Mouse (Mus musculus): Measurements from ENCODE around the gene Ppl. TPM values are rescaled to one million over a fixed set of nuclear protein-coding genes. Genes with fewer than 3 reads are reported as not detected.
A peak's percentile ranks its signal among the peaks of the same experiment; 100 is the strongest.

The Ppl gene
- polyA plus RNA-seq, 1 experiment from 2014 or later, result 3.2 TPM

GRCm38 (mm10) chr16:5150544-5150943, 18.3 kb upstream of the Ppl start:
- no peak for ATAC-seq (ENCODE audit: low FRiP score, low TSS enrichment)
- Histone ChIP-seq H3K4me3 (ENCODE audit: low read length) (no peak overlapping the region), H3K27ac (ENCODE audit: low read length) (no peak overlapping the region), H3K4me1 (ENCODE audit: insufficient read depth, low read length) (peaks cover 10% of the 10 kb centered on the region), H3K9ac (replicated peaks; ENCODE audit: low read length) (no peak overlapping the region), H3K36me3 (ENCODE audit: insufficient read depth, low read length) (no peaks in the 10 kb centered on the region), H3K27me3 (ENCODE audit: insufficient read depth, low read length) (peaks cover 19% of the 10 kb centered on the region; the same call in 1 of the 2 replicates), H3K4me2 (replicated peaks; ENCODE audit: low read depth, low read length) (no peak overlapping the region), H3K9me3 (ENCODE audit: low read length) (no peaks in the 10 kb centered on the region)
- 82% methylated on average over 10 of the region's 10 CpGs for WGBS

DNA sequence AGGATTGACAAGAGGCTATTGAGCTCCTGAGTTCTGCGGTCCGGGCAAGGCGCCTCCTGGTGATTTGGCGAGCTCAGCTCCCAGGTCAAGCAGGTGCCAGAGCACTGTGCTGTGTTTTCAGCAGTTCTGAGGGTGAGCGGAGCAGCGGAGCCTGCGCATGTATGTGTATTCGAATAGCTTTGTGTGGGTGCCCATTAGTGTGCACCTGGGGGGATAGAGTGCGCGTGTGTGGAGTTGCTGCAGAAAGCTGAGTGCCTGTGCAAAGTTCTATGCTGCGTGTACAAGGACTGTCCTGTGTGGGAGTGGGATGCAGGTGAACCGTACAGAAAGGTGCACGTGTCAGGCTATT, 14.8 kb upstream of the Ppl start, which contains the start of gene Sec14l5:
Gene Sec14l5 (plus strand): TSS at position 73 of the 349 bp plus-strand sequence.
- no peaks in the 10 kb centered on the region for H3K9me3 ChIP-seq (ENCODE audit: low read length)

DNA sequence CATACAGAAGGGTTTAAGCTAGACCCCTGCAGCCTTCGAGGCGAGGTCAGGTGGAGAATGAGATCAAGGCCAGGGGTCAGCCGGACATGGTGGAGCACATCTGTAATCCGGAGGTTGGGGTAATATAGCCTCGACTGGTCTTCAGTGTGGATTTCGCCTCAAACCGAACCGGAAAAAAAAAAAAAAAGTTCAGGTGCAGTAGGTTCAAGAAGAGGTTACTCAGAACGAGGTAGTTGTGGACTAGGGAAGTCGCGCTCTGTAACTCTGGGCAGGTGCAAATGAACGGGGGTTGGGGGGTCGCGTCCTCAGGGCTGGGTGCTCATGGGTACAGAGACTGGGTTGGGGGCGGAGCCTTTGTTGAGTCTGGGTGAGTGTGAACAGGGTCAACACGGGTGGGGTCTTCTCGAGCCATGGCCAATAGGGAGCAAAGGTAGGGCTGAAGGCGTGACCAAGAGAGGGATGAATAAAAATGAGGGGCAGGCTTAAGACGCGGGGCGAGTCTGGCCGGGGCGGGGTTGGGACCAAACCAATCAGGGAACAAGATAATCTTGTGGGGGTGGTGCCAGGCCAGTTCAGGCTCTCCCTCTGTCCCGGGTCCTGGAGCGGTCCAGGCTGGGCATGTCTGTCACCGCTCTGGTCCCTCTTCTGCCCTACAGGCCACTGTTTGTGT, 14.3 kb upstream of the Ppl start:
- 2% methylated on average over 26 of the region's 26 CpGs for WGBS
- ATAC-seq (ENCODE audit: low FRiP score, low TSS enrichment), result peak; percentile 97
- Histone ChIP-seq H3K36me3 (ENCODE audit: insufficient read depth, low read length) (no peaks in the 10 kb centered on the region), H3K27me3 (ENCODE audit: insufficient read depth, low read length) (peaks cover 19% of the 10 kb centered on the region; the same call in 1 of the 2 replicates), H3K9me3 (ENCODE audit: low read length) (no peaks in the 10 kb centered on the region), H3K27ac (ENCODE audit: low read length) (no peak overlapping the region), H3K4me3 (ENCODE audit: low read length) (peak overlapping the region; percentile 41), H3K9ac (replicated peaks; ENCODE audit: low read length) (no peak overlapping the region; the same call in 1 of the 2 replicates), H3K4me2 (replicated peaks; ENCODE audit: low read depth, low read length) (peak overlapping the region; percentile 65), H3K4me1 (ENCODE audit: insufficient read depth, low read length) (peaks cover 10% of the 10 kb centered on the region)

More for the DNA sequence above, 14.8 kb upstream of the Ppl start, which contains the start of gene Sec14l5:
- peaks cover 19% of the 10 kb centered on the region; the same call in 1 of the 2 replicates for H3K27me3 ChIP-seq (ENCODE audit: insufficient read depth, low read length)
- no peak within 1 kb of the TSS for H3K27ac ChIP-seq (ENCODE audit: low read length)
- no peak for ATAC-seq (ENCODE audit: low FRiP score, low TSS enrichment)
- H3K36me3 ChIP-seq (ENCODE audit: insufficient read depth, low read length), result no peaks in the 10 kb centered on the region
- 16% methylated on average over 13 of the region's 13 CpGs for WGBS
- no peak within 1 kb of the TSS; the same call in 1 of the 2 replicates for H3K9ac ChIP-seq (replicated peaks; ENCODE audit: low read length)
- H3K4me3 ChIP-seq (ENCODE audit: low read length), result peak within 1 kb of the TSS; percentile 41
- peak within 1 kb of the TSS; percentile 65 for H3K4me2 ChIP-seq (replicated peaks; ENCODE audit: low read depth, low read length)
- peaks cover 10% of the 10 kb centered on the region for H3K4me1 ChIP-seq (ENCODE audit: insufficient read depth, low read length)

GRCm38 (mm10) chr16:5145570-5145969, 13.3 kb upstream of the Ppl start:
- ATAC-seq (ENCODE audit: low FRiP score, low TSS enrichment), result peak; percentile 24
- Histone ChIP-seq H3K9me3 (ENCODE audit: low read length) (no peaks in the 10 kb centered on the region), H3K27ac (ENCODE audit: low read length) (no peak overlapping the region), H3K4me3 (ENCODE audit: low read length) (no peak overlapping the region), H3K4me2 (replicated peaks; ENCODE audit: low read depth, low read length) (0 out of 2 replicates have a peak overlapping the region, but pooled peaks have one; percentile 7), H3K4me1 (ENCODE audit: insufficient read depth, low read length) (peaks cover 10% of the 10 kb centered on the region), H3K36me3 (ENCODE audit: insufficient read depth, low read length) (no peaks in the 10 kb centered on the region), H3K27me3 (ENCODE audit: insufficient read depth, low read length) (peaks cover 19% of the 10 kb centered on the region; the same call in 1 of the 2 replicates), H3K9ac (replicated peaks; ENCODE audit: low read length) (no peak overlapping the region)
- 1% methylated on average over 7 of the region's 7 CpGs for WGBS

DNA sequence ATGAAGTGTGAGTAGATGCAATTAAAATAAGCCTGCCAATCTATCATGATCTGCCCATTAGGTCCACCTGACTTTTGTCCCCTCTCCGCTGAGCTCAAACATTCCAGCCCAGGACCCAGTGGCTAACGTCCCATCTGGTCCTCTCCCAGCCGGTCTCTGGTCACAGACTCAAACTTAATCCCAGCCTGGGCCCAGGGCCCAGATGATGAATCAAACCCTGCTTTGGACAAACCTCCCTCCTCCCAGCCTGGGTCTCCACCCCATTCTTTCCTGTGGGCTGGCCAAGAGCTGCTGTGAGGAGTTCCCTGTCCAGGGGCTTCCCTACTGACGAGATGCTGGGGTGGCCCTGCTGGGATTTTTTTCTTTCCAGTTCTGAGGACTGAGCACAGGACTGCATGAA, 7.5 kb upstream of the Ppl start:
- Histone ChIP-seq H3K4me2 (replicated peaks; ENCODE audit: low read depth, low read length) (no peak overlapping the region), H3K4me3 (ENCODE audit: low read length) (no peak overlapping the region), H3K4me1 (ENCODE audit: insufficient read depth, low read length) (peaks cover 12% of the 10 kb centered on the region; the same call in 1 of the 2 replicates), H3K9me3 (ENCODE audit: low read length) (no peaks in the 10 kb centered on the region), H3K27ac (ENCODE audit: low read length) (no peak overlapping the region), H3K9ac (replicated peaks; ENCODE audit: low read length) (no peak overlapping the region), H3K36me3 (ENCODE audit: insufficient read depth, low read length) (no peaks in the 10 kb centered on the region), H3K27me3 (ENCODE audit: insufficient read depth, low read length) (no peaks in the 10 kb centered on the region)
- no peak for ATAC-seq (ENCODE audit: low FRiP score, low TSS enrichment)
- WGBS, result 51% methylated on average over 4 of the region's 4 CpGs

DNA sequence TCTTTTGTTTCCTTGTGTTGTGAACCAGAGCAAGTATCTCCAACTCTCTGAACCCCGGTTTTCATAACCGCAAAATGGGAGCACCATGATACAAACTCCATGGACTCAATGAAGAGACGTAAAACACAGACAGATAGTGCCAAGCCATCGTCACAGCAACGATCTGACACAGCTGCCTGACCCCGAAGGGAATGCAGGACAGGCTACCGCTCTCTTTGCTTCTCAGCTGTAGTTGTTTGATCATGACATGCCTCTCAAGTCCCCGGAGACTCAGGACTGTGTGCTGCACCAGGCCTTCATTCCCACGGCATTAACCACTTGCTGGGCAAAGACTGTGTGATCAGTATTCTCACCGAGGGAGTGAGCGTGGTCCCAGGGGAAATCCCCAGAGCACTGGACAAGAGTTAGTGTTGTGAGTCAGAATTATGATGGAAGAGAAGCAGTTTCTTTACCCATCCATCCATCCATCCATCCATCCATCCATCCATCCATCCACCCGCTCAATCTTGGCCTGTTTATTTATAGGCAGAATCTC, 4.9 kb upstream of the Ppl start:
- H3K27ac ChIP-seq (ENCODE audit: low read length), result no peak overlapping the region
- 52% methylated on average over 12 of the region's 12 CpGs for WGBS
- peaks cover 21% of the 10 kb centered on the region; the same call in 1 of the 2 replicates for H3K4me1 ChIP-seq (ENCODE audit: insufficient read depth, low read length)
- no peak overlapping the region for H3K4me2 ChIP-seq (replicated peaks; ENCODE audit: low read depth, low read length)
- no peak for ATAC-seq (ENCODE audit: low FRiP score, low TSS enrichment)
- H3K27me3 ChIP-seq (ENCODE audit: insufficient read depth, low read length), result peaks cover 25% of the 10 kb centered on the region
- H3K9ac ChIP-seq (replicated peaks; ENCODE audit: low read length), result no peak overlapping the region
- H3K4me3 ChIP-seq (ENCODE audit: low read length), result no peak overlapping the region
- no peaks in the 10 kb centered on the region for H3K36me3 ChIP-seq (ENCODE audit: insufficient read depth, low read length)
- H3K9me3 ChIP-seq (ENCODE audit: low read length), result no peaks in the 10 kb centered on the region

- no peak overlapping the region for H3K9ac ChIP-seq (replicated peaks; ENCODE audit: low read length)
- no peak overlapping the region for H3K4me3 ChIP-seq (ENCODE audit: low read length)
- peak; percentile 60 for ATAC-seq (ENCODE audit: low FRiP score, low TSS enrichment)
- H3K27me3 ChIP-seq (ENCODE audit: insufficient read depth, low read length), result peaks cover 31% of the 10 kb centered on the region
- no peak overlapping the region for H3K4me2 ChIP-seq (replicated peaks; ENCODE audit: low read depth, low read length)
- 10% methylated on average over 4 of the region's 4 CpGs for WGBS
- peaks cover 25% of the 10 kb centered on the region; the same call in 1 of the 2 replicates for H3K4me1 ChIP-seq (ENCODE audit: insufficient read depth, low read length)
- H3K36me3 ChIP-seq (ENCODE audit: insufficient read depth, low read length), result no peaks in the 10 kb centered on the region
- H3K27ac ChIP-seq (ENCODE audit: low read length), result peak overlapping the region; percentile 40; the same call in 1 of the 2 replicates
- no peaks in the 10 kb centered on the region for H3K9me3 ChIP-seq (ENCODE audit: low read length)
Measured at GRCm38 (mm10) chr16:5136505-5136904, 4.3 kb upstream of the Ppl start.

DNA sequence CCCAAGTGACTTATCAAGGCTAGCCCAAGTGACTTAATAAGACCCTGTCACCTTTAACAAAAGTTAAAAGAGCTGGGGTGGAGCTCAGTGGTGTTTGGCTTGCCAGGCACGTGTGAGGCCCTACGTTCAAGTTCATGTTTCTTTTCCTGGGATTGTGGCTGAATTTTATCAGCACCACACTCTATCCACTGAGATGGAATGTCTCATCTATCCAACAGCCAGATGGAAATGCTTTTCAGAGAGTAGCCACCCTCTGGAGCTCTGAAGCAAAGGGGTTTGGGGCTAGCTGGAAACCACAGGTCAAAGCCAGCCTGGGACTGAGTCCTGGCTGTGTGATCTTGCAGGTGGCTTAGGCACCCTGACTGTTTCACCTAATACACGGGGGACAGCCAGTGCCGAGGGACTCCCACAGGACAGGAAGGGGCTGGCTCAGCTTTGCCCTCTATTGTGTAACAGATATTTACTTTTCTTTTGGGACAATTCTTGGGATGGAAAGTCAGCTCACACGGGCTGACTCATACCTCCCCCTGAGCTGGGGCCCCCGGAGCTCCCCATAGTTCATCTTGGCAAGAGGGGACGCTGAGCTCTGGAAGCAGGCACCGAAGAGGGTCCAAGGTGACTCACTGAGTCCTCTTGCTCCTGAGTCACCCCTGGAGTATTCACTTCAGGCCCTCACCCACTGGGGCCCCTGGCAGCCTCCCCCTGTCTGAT, 3.5 kb upstream of the Ppl start:
- H3K9ac ChIP-seq (replicated peaks; ENCODE audit: low read length), result no peak overlapping the region
- ATAC-seq (ENCODE audit: low FRiP score, low TSS enrichment), result no peak
- H3K4me2 ChIP-seq (replicated peaks; ENCODE audit: low read depth, low read length), result no peak overlapping the region
- no peaks in the 10 kb centered on the region for H3K36me3 ChIP-seq (ENCODE audit: insufficient read depth, low read length)
- no peaks in the 10 kb centered on the region for H3K9me3 ChIP-seq (ENCODE audit: low read length)
- peaks cover 39% of the 10 kb centered on the region for H3K27me3 ChIP-seq (ENCODE audit: insufficient read depth, low read length)
- WGBS, result 61% methylated on average over 8 of the region's 8 CpGs
- peaks cover 25% of the 10 kb centered on the region; the same call in 1 of the 2 replicates for H3K4me1 ChIP-seq (ENCODE audit: insufficient read depth, low read length)
- peak overlapping the region; percentile 40; the same call in 1 of the 2 replicates for H3K27ac ChIP-seq (ENCODE audit: low read length)
- no peak overlapping the region for H3K4me3 ChIP-seq (ENCODE audit: low read length)

DNA sequence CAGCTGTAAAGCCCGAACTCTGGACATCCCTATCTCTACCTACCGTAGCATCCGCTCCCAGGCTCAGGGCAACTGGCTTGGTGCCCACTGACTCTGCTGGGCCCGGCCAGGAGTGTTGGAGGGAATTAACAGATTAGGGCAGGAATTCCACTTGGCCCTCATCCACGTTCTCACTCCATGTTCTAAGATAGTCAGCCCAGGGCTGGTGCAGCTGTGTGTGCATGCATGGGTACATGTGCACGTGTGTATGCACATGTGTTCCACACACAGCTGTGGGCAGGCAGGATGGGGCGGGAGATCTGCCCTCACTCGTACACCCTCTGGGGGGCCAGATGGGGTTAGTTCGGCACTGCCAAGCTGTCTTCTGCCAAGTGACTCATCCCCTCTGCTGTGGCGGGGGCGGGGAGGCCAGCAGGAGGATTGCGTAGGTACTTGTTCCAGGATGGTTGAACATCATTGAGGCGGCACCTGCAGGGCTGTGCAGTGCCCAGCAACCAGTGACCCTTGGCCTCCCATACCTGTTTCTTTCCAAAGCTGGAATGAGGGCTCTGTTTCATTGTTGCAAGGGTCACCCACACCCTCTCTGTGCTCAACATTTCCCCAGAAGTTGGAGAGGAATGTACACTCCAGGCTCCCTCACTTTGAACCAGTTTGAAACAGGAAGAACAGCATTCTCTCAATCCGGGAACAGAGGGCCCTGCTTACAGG, 2.6 kb upstream of the Ppl start:
- ATAC-seq (ENCODE audit: low FRiP score, low TSS enrichment), result no peak
- Histone ChIP-seq H3K4me2 (replicated peaks; ENCODE audit: low read depth, low read length) (no peak overlapping the region), H3K9ac (replicated peaks; ENCODE audit: low read length) (no peak overlapping the region), H3K27ac (ENCODE audit: low read length) (no peak overlapping the region), H3K36me3 (ENCODE audit: insufficient read depth, low read length) (no peaks in the 10 kb centered on the region), H3K4me1 (ENCODE audit: insufficient read depth, low read length) (peaks cover 25% of the 10 kb centered on the region; the same call in 1 of the 2 replicates), H3K4me3 (ENCODE audit: low read length) (no peak overlapping the region), H3K9me3 (ENCODE audit: low read length) (no peaks in the 10 kb centered on the region), H3K27me3 (ENCODE audit: insufficient read depth, low read length) (peaks cover 45% of the 10 kb centered on the region)
- WGBS, result 77% methylated on average over 14 of the region's 14 CpGs
